Mouse (Mus musculus): ENCODE results near the gene Pum2.

DNA sequence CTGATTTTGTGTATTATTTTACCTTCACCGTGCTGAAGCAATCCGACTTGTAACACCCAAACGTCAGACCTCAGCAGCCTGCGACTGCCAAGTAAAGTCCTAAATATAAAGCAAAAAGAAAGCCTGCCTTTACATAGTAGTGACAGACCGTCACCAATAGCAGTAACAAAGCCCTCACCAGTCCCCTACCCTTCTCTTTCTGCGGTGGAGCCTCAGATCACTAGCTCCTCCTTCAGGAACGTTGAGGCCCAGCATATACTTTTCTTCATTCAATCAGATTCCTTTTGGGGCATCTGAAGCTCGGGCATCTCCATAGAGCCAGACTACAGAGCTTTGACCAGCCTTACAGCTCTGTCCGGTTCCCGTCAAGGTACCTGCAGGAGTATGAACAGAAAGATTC lies 16.8 kb upstream of the Pum2 start:
- TF ChIP-seq CTCF (IDR thresholded peaks at IDR 0.05 in 2 of 3, conservative IDR thresholded peaks at IDR 0.05 in 1 of 3; ENCODE audit: control insufficient read depth in 1 of 3, insufficient read depth in 1 of 3, low read depth in 2 of 3, low read length in 3 of 3, poor library complexity in 1 of 3, severe bottlenecking in 1 of 3) (no peak; a peak in 1 of 6 replicates), ZC3H11A (IDR thresholded peaks at IDR 0.05; ENCODE audit: low read depth, low read length) (no peak), GABPA (IDR thresholded peaks at IDR 0.05; ENCODE audit: low read depth, low read length) (no peak), HCFC1 (IDR thresholded peaks at IDR 0.05; ENCODE audit: low read depth, low read length) (no peak), POLR2A (IDR thresholded peaks at IDR 0.05; ENCODE audit: control insufficient read depth in 1 of 2, insufficient read depth in 1 of 2, low read depth in 1 of 2, low read length in 2 of 2, poor library complexity in 1 of 2) (no peak), MAX (IDR thresholded peaks at IDR 0.05; ENCODE audit: low read length) (no peak), TCF12 (IDR thresholded peaks at IDR 0.05; ENCODE audit: low read depth, low read length) (no peak), EP300 (IDR thresholded peaks at IDR 0.05; ENCODE audit: low read depth in 1 of 2, low read length in 2 of 2) (no peak), GATA1 (IDR thresholded peaks at IDR 0.05; ENCODE audit: low read depth, low read length) (no peak)

Measured in MEL (cell line).